Mouse (Mus musculus): Measurements from ENCODE around the gene Setd4. TPM values are rescaled to one million over a fixed set of nuclear protein-coding genes. Genes with fewer than 3 reads are reported as not detected.
"Not testable (repeated sequence)": the region's sequence is repeated elsewhere in the genome, so short reads cannot be mapped to it uniquely, and the experiment has no call there.

Gene Setd4
- 11.8 and 17.0 TPM in 2 replicates for polyA plus RNA-seq (2016; fragmentation: Nextera tagmentation; extraction: Ambion mirVana)

GRCm38 (mm10) chr16:93603439-93604212, at the start of gene Setd4:
Setd4 (minus strand) TSS chr16:93604063.
- DNase-seq (ENCODE audit: low spot score): peak; percentile 96
- 2% methylated on average over 55 of the region's 55 CpGs for WGBS
- no peaks in the 10 kb centered on the region for H3K27me3 ChIP-seq (ENCODE audit: low read depth, poor library complexity, severe bottlenecking)
- no peaks in the 10 kb centered on the region for H3K9me3 ChIP-seq (replicated peaks)
- H3K27ac ChIP-seq: peak within 1 kb of the TSS; percentile 95
- peak within 1 kb of the TSS; percentile 69 for H3K4me3 ChIP-seq
- peaks cover 26% of the 10 kb centered on the region for H3K4me1 ChIP-seq
- peaks cover 4% of the 10 kb centered on the region; the same call in 1 of the 2 replicates for H3K36me3 ChIP-seq

GRCm38 (mm10) chr16:93648441-93649183, 44.7 kb upstream of the Setd4 start:
- Histone ChIP-seq H3K4me1 (no peaks in the 10 kb centered on the region), H3K4me3 (no peak overlapping the region), H3K36me3 (no peaks in the 10 kb centered on the region), H3K27me3 (ENCODE audit: low read depth, poor library complexity, severe bottlenecking) (no peaks in the 10 kb centered on the region), H3K27ac (no peak overlapping the region), H3K9me3 (replicated peaks) (no peaks in the 10 kb centered on the region)
- 90% methylated on average over 5 of the region's 5 CpGs for WGBS
- no peak for DNase-seq (ENCODE audit: low spot score)

GRCm38 (mm10) chr16:93644006-93644405, 40.1 kb upstream of the Setd4 start:
- Histone ChIP-seq H3K27me3 (ENCODE audit: low read depth, poor library complexity, severe bottlenecking) (no peaks in the 10 kb centered on the region), H3K36me3 (no peaks in the 10 kb centered on the region), H3K9me3 (replicated peaks) (no peaks in the 10 kb centered on the region), H3K27ac (no peak overlapping the region), H3K4me1 (no peaks in the 10 kb centered on the region), H3K4me3 (no peak overlapping the region)
- WGBS: 77% methylated on average over 4 of the region's 4 CpGs
- DNase-seq (ENCODE audit: low spot score): no peak

GRCm38 (mm10) chr16:93627761-93628400, 24.0 kb upstream of the Setd4 start, which contains the start of gene Gm5678:
Gm5678 (plus strand) TSS chr16:93628097.
- WGBS: 87% methylated on average over 23 of the region's 23 CpGs
- no peaks in the 10 kb centered on the region for H3K9me3 ChIP-seq (replicated peaks)
- DNase-seq (ENCODE audit: low spot score): no peak

GRCm38 (mm10) chr16:93626745-93627144, 22.9 kb upstream of the Setd4 start:
- DNase-seq (ENCODE audit: low spot score): no peak
- Histone ChIP-seq H3K4me1 (0 out of 2 replicates have a peak, but pooled peaks cover 3% of the 10 kb centered on the region), H3K9me3 (replicated peaks) (no peaks in the 10 kb centered on the region), H3K36me3 (no peaks in the 10 kb centered on the region), H3K27ac (no peak overlapping the region), H3K4me3 (no peak overlapping the region), H3K27me3 (ENCODE audit: low read depth, poor library complexity, severe bottlenecking) (no peaks in the 10 kb centered on the region)
- 15% methylated on average over 1 of the region's 1 CpGs for WGBS

More at GRCm38 (mm10) chr16:93627761-93628400, 24.0 kb upstream of the Setd4 start, which contains the start of gene Gm5678:
- no peak within 1 kb of the TSS for H3K27ac ChIP-seq
- H3K4me3 ChIP-seq: no peak within 1 kb of the TSS
- H3K4me1 ChIP-seq: 0 out of 2 replicates have a peak, but pooled peaks cover 3% of the 10 kb centered on the region
- H3K36me3 ChIP-seq: no peaks in the 10 kb centered on the region
- no peaks in the 10 kb centered on the region for H3K27me3 ChIP-seq (ENCODE audit: low read depth, poor library complexity, severe bottlenecking)

GRCm38 (mm10) chr16:93624671-93625070, 20.8 kb upstream of the Setd4 start:
- no peak overlapping the region for H3K27ac ChIP-seq
- H3K4me1 ChIP-seq: 0 out of 2 replicates have a peak, but pooled peaks cover 3% of the 10 kb centered on the region
- H3K27me3 ChIP-seq (ENCODE audit: low read depth, poor library complexity, severe bottlenecking): no peaks in the 10 kb centered on the region
- 79% methylated on average over 4 of the region's 4 CpGs for WGBS
- no peaks in the 10 kb centered on the region for H3K36me3 ChIP-seq
- H3K4me3 ChIP-seq: no peak overlapping the region
- DNase-seq (ENCODE audit: low spot score): no peak
- H3K9me3 ChIP-seq (replicated peaks): no peaks in the 10 kb centered on the region

- 89% methylated on average over 4 of the region's 4 CpGs for WGBS
- H3K4me3 ChIP-seq; H3K4me1 ChIP-seq; DNase-seq (ENCODE audit: low spot score); H3K36me3 ChIP-seq; H3K27ac ChIP-seq; H3K27me3 ChIP-seq (ENCODE audit: low read depth, poor library complexity, severe bottlenecking); H3K9me3 ChIP-seq (replicated peaks): not testable (repeated sequence)
These were observed 19.9 kb upstream of the Setd4 start for GRCm38 (mm10) chr16:93623759-93624158.

- Histone ChIP-seq H3K27ac (no peak overlapping the region), H3K36me3 (peaks cover 19% of the 10 kb centered on the region), H3K4me3 (no peak overlapping the region), H3K9me3 (replicated peaks) (no peaks in the 10 kb centered on the region), H3K27me3 (ENCODE audit: low read depth, poor library complexity, severe bottlenecking) (no peaks in the 10 kb centered on the region), H3K4me1 (no peaks in the 10 kb centered on the region)
- DNase-seq (ENCODE audit: low spot score): peak; percentile 75
- 43% methylated on average over 5 of the region's 5 CpGs for WGBS
These were observed 11.4 kb upstream of the Setd4 start for GRCm38 (mm10) chr16:93615118-93615870.

GRCm38 (mm10) chr16:93610961-93611360, 7.1 kb upstream of the Setd4 start:
- Histone ChIP-seq H3K27me3 (ENCODE audit: low read depth, poor library complexity, severe bottlenecking) (no peaks in the 10 kb centered on the region), H3K4me1 (peaks cover 14% of the 10 kb centered on the region), H3K9me3 (replicated peaks) (no peaks in the 10 kb centered on the region), H3K4me3 (no peak overlapping the region), H3K36me3 (peaks cover 31% of the 10 kb centered on the region), H3K27ac (no peak overlapping the region)
- no peak for DNase-seq (ENCODE audit: low spot score)
- 89% methylated on average over 4 of the region's 4 CpGs for WGBS

GRCm38 (mm10) chr16:93609796-93610195, 5.9 kb upstream of the Setd4 start:
- Histone ChIP-seq H3K9me3 (replicated peaks) (no peaks in the 10 kb centered on the region), H3K27me3 (ENCODE audit: low read depth, poor library complexity, severe bottlenecking) (no peaks in the 10 kb centered on the region), H3K27ac (no peak overlapping the region), H3K4me3 (no peak overlapping the region), H3K36me3 (peaks cover 31% of the 10 kb centered on the region), H3K4me1 (peaks cover 20% of the 10 kb centered on the region)
- DNase-seq (ENCODE audit: low spot score): no peak
- 93% methylated on average over 4 of the region's 4 CpGs for WGBS

- H3K27ac ChIP-seq: no peak overlapping the region
- peaks cover 31% of the 10 kb centered on the region for H3K4me1 ChIP-seq
- H3K4me3 ChIP-seq: peak overlapping the region; percentile 73
- DNase-seq (ENCODE audit: low spot score): no peak
- H3K9me3 ChIP-seq (replicated peaks): no peaks in the 10 kb centered on the region
- peaks cover 31% of the 10 kb centered on the region for H3K36me3 ChIP-seq
- 78% methylated on average over 8 of the region's 8 CpGs for WGBS
- no peaks in the 10 kb centered on the region for H3K27me3 ChIP-seq (ENCODE audit: low read depth, poor library complexity, severe bottlenecking)
These were observed 4.9 kb upstream of the Setd4 start for GRCm38 (mm10) chr16:93608731-93609130.

- no peaks in the 10 kb centered on the region for H3K9me3 ChIP-seq (replicated peaks)
- WGBS: under 1% methylated on average over 32 of the region's 32 CpGs
These were observed 3.8 kb upstream of the Setd4 start for GRCm38 (mm10) chr16:93607669-93608101.

More at GRCm38 (mm10) chr16:93607669-93608101, 3.8 kb upstream of the Setd4 start:
- Histone ChIP-seq H3K4me1 (peaks cover 32% of the 10 kb centered on the region), H3K27me3 (ENCODE audit: low read depth, poor library complexity, severe bottlenecking) (no peaks in the 10 kb centered on the region), H3K27ac (peak overlapping the region; percentile 85), H3K4me3 (peak overlapping the region; percentile 73), H3K36me3 (peaks cover 31% of the 10 kb centered on the region)
- DNase-seq (ENCODE audit: low spot score): peak; percentile 91
